Mouse (Mus musculus): Measurements from ENCODE around the gene Cd3eap.

GRCm38 (mm10) chr7:19324221-19324620 lies 35.1 kb downstream of the Cd3eap start:
- no peak for TF ChIP-seq CTCF (IDR thresholded peaks at IDR 0.05; ENCODE audit: low read depth)
- no peak for TF ChIP-seq EP300 (IDR thresholded peaks at IDR 0.05; ENCODE audit: low read depth)

Data from liver, embryonic 14.5 days (tissue).